Mouse (Mus musculus) intestine, embryonic 16.5 days (tissue): ENCODE measurements around the gene Ppp2r5d. TPM values are rescaled to one million over a fixed set of nuclear protein-coding genes. Genes with fewer than 3 reads are reported as not detected.
A peak's percentile ranks its signal among the peaks of the same experiment; 100 is the strongest.

Source experiments
- ATAC-seq: fragments of 200-750 bp; cut with Nextera tagmentation; 2 replicates; pipeline ENCODE4 v1.8.0; 2017; ENCODE audit warnings: moderate TSS enrichment, moderate library complexity
- H3K27ac ChIP-seq: fragments of 300-500 bp; sonication (generic); 2 replicates; pipeline ENCODE4 v1.5.1; 2014; ENCODE audit warnings: mild to moderate bottlenecking, low read length
- H3K27me3 ChIP-seq: fragments of 300-500 bp; sonication (generic); replicated peaks from 2 replicates; pipeline ENCODE4 v1.6.1; 2014; ENCODE audit warnings: low read length, control low read depth, mixed read lengths; ENCODE audit not compliant: control insufficient read depth, insufficient read depth
- H3K36me3 ChIP-seq: fragments of 300-500 bp; sonication (generic); 2 replicates; pipeline ENCODE4 v1.6.1; 2014; ENCODE audit warnings: low read length, control low read depth; ENCODE audit not compliant: control insufficient read depth, insufficient read depth
- H3K4me1 ChIP-seq: fragments of 300-500 bp; sonication (generic); 2 replicates; pipeline ENCODE4 v1.6.1; 2014; ENCODE audit warnings: low read length, control low read depth, mixed read lengths; ENCODE audit not compliant: control insufficient read depth, insufficient read depth
- H3K4me2 ChIP-seq: fragments of 300-500 bp; sonication (generic); 2 replicates; pipeline ENCODE4 v1.6.1; 2014; ENCODE audit warnings: low read depth, low read length, control low read depth
- H3K4me3 ChIP-seq: fragments of 300-500 bp; sonication (generic); 2 replicates; pipeline ENCODE4 v1.5.1; 2014; ENCODE audit warnings: mild to moderate bottlenecking, low read length
- H3K9ac ChIP-seq: fragments of 300-500 bp; sonication (generic); 2 replicates; pipeline ENCODE4 v1.6.1; 2014; ENCODE audit warnings: low read depth, low read length
- H3K9me3 ChIP-seq: fragments of 300-500 bp; sonication (generic); 2 replicates; pipeline ENCODE4 v1.6.1; 2016; ENCODE audit warnings: low read length, control low read depth; ENCODE audit not compliant: control insufficient read depth
- WGBS: fragments of 180-500 bp; shearing (Covaris S2); extraction: QIAGEN DNeasy Blood & Tissue Kit; methylation state at CpG from one replicate; pipeline ENCODE4 v1.1.7; 2014; 5-methylcytosine and 5-hydroxymethylcytosine counted together
- polyA plus RNA-seq: library from polyadenylated mRNA; unstranded; fragments of >200 nt; fragmentation: Nextera tagmentation; extraction: Ambion mirVana; gene quantifications from 2 replicates; pipeline ENCODE4 v1.2.1, GENCODE M21; 2015

Gene Ppp2r5d
- 69.7 and 73.4 TPM in 2 replicates for polyA plus RNA-seq

- H3K27me3 ChIP-seq = no peaks in the 10 kb centered on the region
- peak within 1 kb of the TSS; percentile 93 for H3K27ac ChIP-seq
- peak within 1 kb of the TSS; percentile 86 for H3K4me3 ChIP-seq
- peak; percentile 96 for ATAC-seq
- H3K9ac ChIP-seq = peak within 1 kb of the TSS; percentile 92
- H3K4me2 ChIP-seq = peak within 1 kb of the TSS; percentile 79
- no peaks in the 10 kb centered on the region for H3K9me3 ChIP-seq
- 0 out of 2 replicates have a peak, but pooled peaks cover 2% of the 10 kb centered on the region for H3K36me3 ChIP-seq
- WGBS = under 1% methylated on average over 48 of the region's 48 CpGs
- H3K4me1 ChIP-seq = peaks cover 19% of the 10 kb centered on the region
These were observed at the start of gene Ppp2r5d for GRCm38 (mm10) chr17:46704887-46705835. Gene Ppp2r5d, minus strand, starts transcription at chr17:46705111.

GRCm38 (mm10) chr17:46751794-46752556 lies 47.1 kb upstream of the Ppp2r5d start, which contains the start of gene Cnpy3:
Gene Cnpy3, minus strand, starts transcription at chr17:46752214.
- Histone ChIP-seq H3K9ac (peak within 1 kb of the TSS; percentile 69), H3K9me3 (no peaks in the 10 kb centered on the region), H3K27me3 (no peaks in the 10 kb centered on the region), H3K4me1 (peaks cover 11% of the 10 kb centered on the region), H3K36me3 (0 out of 2 replicates have a peak, but pooled peaks cover 2% of the 10 kb centered on the region), H3K4me2 (peak within 1 kb of the TSS; percentile 68), H3K4me3 (peak within 1 kb of the TSS; percentile 75), H3K27ac (peak within 1 kb of the TSS; percentile 88)
- WGBS = under 1% methylated on average over 58 of the region's 58 CpGs
- ATAC-seq = peak; percentile 99

GRCm38 (mm10) chr17:46751056-46751793 lies 46.3 kb upstream of the Ppp2r5d start:
- ATAC-seq = peak; percentile 46

GRCm38 (mm10) chr17:46750580-46750979 lies 45.7 kb upstream of the Ppp2r5d start:
- Histone ChIP-seq H3K9me3 (no peaks in the 10 kb centered on the region), H3K9ac (no peak overlapping the region), H3K4me1 (peaks cover 11% of the 10 kb centered on the region), H3K27ac (no peak overlapping the region), H3K4me3 (peak overlapping the region; percentile 75; the same call in 1 of the 2 replicates), H3K4me2 (peak overlapping the region; percentile 68), H3K36me3 (peaks cover 4% of the 10 kb centered on the region; the same call in 1 of the 2 replicates), H3K27me3 (no peaks in the 10 kb centered on the region)
- 87% methylated on average over 4 of the region's 4 CpGs for WGBS
- ATAC-seq = no peak

More at GRCm38 (mm10) chr17:46751056-46751793, 46.3 kb upstream of the Ppp2r5d start:
- peak overlapping the region; percentile 88 for H3K27ac ChIP-seq
- no peaks in the 10 kb centered on the region for H3K9me3 ChIP-seq
- WGBS = 17% methylated on average over 16 of the region's 16 CpGs
- H3K9ac ChIP-seq = peak overlapping the region; percentile 69
- 0 out of 2 replicates have a peak, but pooled peaks cover 4% of the 10 kb centered on the region for H3K36me3 ChIP-seq
- peak overlapping the region; percentile 75 for H3K4me3 ChIP-seq
- peak overlapping the region; percentile 68 for H3K4me2 ChIP-seq
- H3K27me3 ChIP-seq = no peaks in the 10 kb centered on the region
- H3K4me1 ChIP-seq = peaks cover 11% of the 10 kb centered on the region

- no peak overlapping the region for H3K4me3 ChIP-seq
- peaks cover 4% of the 10 kb centered on the region; the same call in 1 of the 2 replicates for H3K36me3 ChIP-seq
- no peak overlapping the region for H3K27ac ChIP-seq
- ATAC-seq = no peak
- no peaks in the 10 kb centered on the region for H3K9me3 ChIP-seq
- no peak overlapping the region for H3K9ac ChIP-seq
- peaks cover 11% of the 10 kb centered on the region for H3K4me1 ChIP-seq
- H3K4me2 ChIP-seq = no peak overlapping the region
- WGBS = 87% methylated on average over 5 of the region's 5 CpGs
- H3K27me3 ChIP-seq = no peaks in the 10 kb centered on the region
These were observed 44.4 kb upstream of the Ppp2r5d start for GRCm38 (mm10) chr17:46749282-46749681.

GRCm38 (mm10) chr17:46747806-46748205 lies 42.9 kb upstream of the Ppp2r5d start:
- Histone ChIP-seq H3K4me1 (peaks cover 11% of the 10 kb centered on the region), H3K36me3 (peaks cover 4% of the 10 kb centered on the region; the same call in 1 of the 2 replicates), H3K9me3 (no peaks in the 10 kb centered on the region), H3K9ac (no peak overlapping the region), H3K4me3 (no peak overlapping the region), H3K27ac (no peak overlapping the region), H3K4me2 (no peak overlapping the region), H3K27me3 (no peaks in the 10 kb centered on the region)
- no peak for ATAC-seq
- WGBS = 80% methylated on average over 2 of the region's 2 CpGs

DNA sequence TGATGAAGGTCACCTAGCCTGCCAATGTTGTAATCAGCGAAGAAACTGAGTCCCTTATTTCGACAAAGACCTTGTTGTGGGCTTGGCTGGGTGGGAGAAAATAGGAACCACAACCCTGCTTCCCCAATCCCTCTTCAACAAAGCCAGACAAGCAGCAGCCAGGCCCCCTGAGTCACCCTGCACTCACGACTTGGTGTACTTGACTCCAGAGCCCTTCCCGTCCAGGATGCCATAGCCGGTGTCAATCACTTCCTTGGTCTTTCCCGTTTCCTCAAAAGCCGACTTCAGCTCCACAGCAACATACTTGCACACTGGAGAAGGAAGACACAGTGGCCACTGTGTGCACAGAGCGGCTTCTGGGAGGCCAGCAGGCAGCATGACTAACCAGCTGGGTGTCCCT lies 42.3 kb upstream of the Ppp2r5d start:
- no peaks in the 10 kb centered on the region for H3K27me3 ChIP-seq
- H3K9me3 ChIP-seq = no peaks in the 10 kb centered on the region
- H3K4me2 ChIP-seq = no peak overlapping the region
- H3K36me3 ChIP-seq = peaks cover 4% of the 10 kb centered on the region; the same call in 1 of the 2 replicates
- H3K4me1 ChIP-seq = peaks cover 6% of the 10 kb centered on the region
- H3K4me3 ChIP-seq = no peak overlapping the region
- no peak for ATAC-seq
- H3K9ac ChIP-seq = no peak overlapping the region
- WGBS = 87% methylated on average over 8 of the region's 8 CpGs
- no peak overlapping the region for H3K27ac ChIP-seq

GRCm38 (mm10) chr17:46745506-46745905 lies 40.6 kb upstream of the Ppp2r5d start:
- no peak for ATAC-seq
- no peaks in the 10 kb centered on the region for H3K4me1 ChIP-seq
- no peaks in the 10 kb centered on the region for H3K9me3 ChIP-seq
- no peak overlapping the region for H3K4me2 ChIP-seq
- H3K27me3 ChIP-seq = no peaks in the 10 kb centered on the region
- 89% methylated on average over 2 of the region's 2 CpGs for WGBS
- no peak overlapping the region for H3K4me3 ChIP-seq
- no peak overlapping the region for H3K27ac ChIP-seq
- H3K36me3 ChIP-seq = peaks cover 7% of the 10 kb centered on the region; the same call in 1 of the 2 replicates
- H3K9ac ChIP-seq = no peak overlapping the region
